Mouse (Mus musculus): Measurements from ENCODE around the gene Vps13d.

DNA sequence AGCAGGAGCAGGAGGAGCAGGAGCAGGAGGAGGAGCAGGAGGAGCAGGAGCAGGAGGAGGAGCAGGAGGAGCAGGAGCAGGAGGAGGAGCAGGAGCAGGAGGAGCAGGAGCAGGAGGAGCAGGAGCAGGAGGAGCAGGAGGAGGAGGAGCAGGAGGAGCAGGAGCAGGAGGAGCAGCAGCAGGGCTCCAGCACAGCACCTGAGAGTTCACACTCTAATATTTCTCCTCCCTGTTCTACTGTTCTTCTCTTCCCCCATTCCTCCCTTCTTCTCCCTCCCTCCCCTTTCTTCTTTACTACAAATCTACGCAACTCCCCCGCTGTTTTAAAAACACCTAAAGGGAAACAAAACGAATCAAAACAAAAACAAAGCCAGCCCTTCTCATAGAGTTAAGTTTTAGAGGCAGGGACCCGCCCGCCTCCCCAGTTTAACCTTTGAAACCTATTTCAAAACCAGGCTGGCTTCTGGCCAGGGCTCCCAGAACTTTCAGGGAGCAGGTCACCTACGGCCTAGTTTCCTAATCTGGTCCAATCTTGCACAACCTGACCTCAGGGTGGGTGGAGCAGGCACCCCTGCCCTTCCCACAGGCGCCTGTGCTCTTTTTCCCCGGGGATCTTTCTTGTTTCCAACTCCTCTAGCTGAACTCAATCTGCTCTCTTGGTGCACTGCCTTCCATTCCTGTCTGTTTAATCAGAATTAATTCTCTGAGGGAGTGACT, 234.5 kb downstream of the Vps13d start:
- no peak for TF ChIP-seq CTCF (IDR thresholded peaks at IDR 0.05; ENCODE audit: low read depth)
- TF ChIP-seq EP300 (IDR thresholded peaks at IDR 0.05; ENCODE audit: low read depth) = peak; percentile 94
